Mouse (Mus musculus) lung, postnatal 0 days (tissue): Measurements from ENCODE around the gene Lrrfip1.

Experiments used
- CTCF ChIP-seq: IDR thresholded peaks from 2 replicates; pipeline ENCODE4 v1.5.1; 2016; ENCODE audit warnings: antibody characterized with exemption, mild to moderate bottlenecking
- EP300 ChIP-seq: IDR thresholded peaks from 2 replicates; pipeline ENCODE4 v1.6.1; 2016; ENCODE audit warnings: antibody characterized with exemption, mild to moderate bottlenecking, control low read depth

- no peak for TF ChIP-seq CTCF
- no peak for TF ChIP-seq EP300
Measured at GRCm38 (mm10) chr1:91043191-91043590, 44.7 kb downstream of the Lrrfip1 start.
